Mouse (Mus musculus) limb, embryonic 11.5 days (tissue): Measurements from ENCODE around the gene Anapc7. TPM values are rescaled to one million over a fixed set of nuclear protein-coding genes. Genes with fewer than 3 reads are reported as not detected.
"Not testable (repeated sequence)": the region's sequence is repeated elsewhere in the genome, so short reads cannot be mapped to it uniquely, and the experiment has no call there.

ENCODE experiments used
- ATAC-seq: fragments of 200-750 bp; cut with Nextera tagmentation; 2 replicates; pipeline ENCODE4 v1.8.0; 2017; ENCODE audit warnings: low read depth; ENCODE audit not compliant: insufficient number of reproducible peaks, low FRiP score, low TSS enrichment
- DNase-seq: peaks from one replicate; pipeline ENCODE4 v3.0.0-alpha.2; 2015; ENCODE audit warnings: low spot score
- H3K27ac ChIP-seq: fragments of 300-500 bp; sonication (generic); replicated peaks from 2 replicates; pipeline ENCODE4 v1.5.1; 2014; ENCODE audit warnings: low read depth, mild to moderate bottlenecking, low read length
- H3K27me3 ChIP-seq: fragments of 300-500 bp; sonication (generic); 2 replicates; pipeline ENCODE4 v1.6.1; 2014; ENCODE audit warnings: mild to moderate bottlenecking, low read length, mixed read lengths; ENCODE audit not compliant: control insufficient read depth, insufficient read depth
- H3K36me3 ChIP-seq: fragments of 300-500 bp; sonication (generic); 2 replicates; pipeline ENCODE4 v1.6.1; 2014; ENCODE audit warnings: mild to moderate bottlenecking, low read length, moderate library complexity, mixed read lengths; ENCODE audit not compliant: control insufficient read depth, insufficient read depth
- H3K4me1 ChIP-seq: fragments of 300-500 bp; sonication (generic); 2 replicates; pipeline ENCODE4 v1.6.1; 2014; ENCODE audit warnings: low read length, mixed read lengths; ENCODE audit not compliant: control insufficient read depth, insufficient read depth
- H3K4me2 ChIP-seq: fragments of 300-500 bp; sonication (generic); 2 replicates; pipeline ENCODE4 v1.6.1; 2014; ENCODE audit warnings: low read depth, mild to moderate bottlenecking, moderate library complexity; ENCODE audit not compliant: severe bottlenecking
- H3K4me3 ChIP-seq: fragments of 300-500 bp; sonication (generic); 2 replicates; pipeline ENCODE4 v1.5.1; 2014; ENCODE audit warnings: low read depth, low read length
- H3K9ac ChIP-seq: fragments of 300-500 bp; sonication (generic); 2 replicates; pipeline ENCODE4 v1.6.1; 2014; ENCODE audit warnings: mild to moderate bottlenecking, low read length
- H3K9me3 ChIP-seq: fragments of 300-500 bp; sonication (generic); 2 replicates; pipeline ENCODE4 v1.6.1; 2016; ENCODE audit warnings: low read length; ENCODE audit not compliant: control insufficient read depth
- WGBS: fragments of 180-500 bp; shearing (Covaris S2); extraction: QIAGEN DNeasy Blood & Tissue Kit; methylation state at CpG from one replicate; pipeline ENCODE4 v1.1.7; 2014; 5-methylcytosine and 5-hydroxymethylcytosine counted together
- polyA plus RNA-seq: library from polyadenylated mRNA; unstranded; fragments of >200 nt; fragmentation: Nextera tagmentation; extraction: Ambion mirVana; gene quantifications from 2 replicates; pipeline ENCODE4 v1.2.1, GENCODE M21; 2014

Anapc7 gene
- polyA plus RNA-seq, 1 experiment from 2014 or later, result 33.9 TPM

DNA sequence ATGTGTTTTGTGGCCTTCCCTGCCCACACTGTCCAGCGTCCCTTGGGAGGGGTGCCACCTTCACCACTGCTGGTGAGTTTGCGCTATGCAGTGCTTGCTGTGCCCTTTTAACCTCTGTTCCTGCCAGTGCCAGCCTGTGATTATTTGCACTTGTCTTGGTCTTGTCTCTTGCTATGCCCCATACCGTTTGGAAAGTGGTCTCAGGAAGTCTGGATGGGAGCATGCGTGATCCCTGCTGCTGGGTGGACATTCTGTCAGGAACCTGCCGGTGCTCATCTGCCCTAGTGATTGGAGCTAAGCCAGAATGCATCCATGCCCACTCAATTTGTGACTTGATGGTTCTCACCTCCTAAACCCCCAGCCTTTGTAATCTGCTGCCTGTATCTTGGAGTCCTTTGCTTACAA, 29.4 kb downstream of the Anapc7 start:
- H3K9ac ChIP-seq, result no peak overlapping the region
- no peak for ATAC-seq

DNA sequence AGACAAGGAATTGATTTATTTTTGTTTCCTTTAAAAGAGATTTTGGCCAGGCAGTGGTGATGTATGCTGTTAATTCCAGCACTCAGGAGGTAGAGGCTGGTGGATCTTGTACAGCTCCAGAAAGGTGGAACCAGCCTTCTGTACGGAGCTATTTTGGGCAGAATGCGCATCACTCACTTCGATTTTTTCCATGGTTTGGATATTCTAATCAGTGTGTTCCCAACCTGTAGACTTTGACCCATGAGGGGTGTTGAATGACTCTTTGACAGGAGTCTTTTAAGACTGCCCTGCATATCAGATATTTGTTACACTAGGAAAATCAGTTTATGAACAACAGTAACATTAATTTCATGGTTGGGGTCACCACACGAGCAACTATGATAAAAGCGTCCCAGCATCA, 29.8 kb downstream of the Anapc7 start:
- no peak for DNase-seq
- WGBS, result 88% methylated on average over 5 of the region's 5 CpGs

More for the DNA sequence above, 29.4 kb downstream of the Anapc7 start:
- Histone ChIP-seq H3K36me3 (peaks cover 19% of the 10 kb centered on the region; the same call in 1 of the 2 replicates), H3K27me3 (no peaks in the 10 kb centered on the region), H3K4me1 (no peaks in the 10 kb centered on the region), H3K4me2 (no peak overlapping the region), H3K27ac (no peak overlapping the region), H3K4me3 (no peak overlapping the region), H3K9me3 (no peaks in the 10 kb centered on the region)
- WGBS, result 69% methylated on average over 5 of the region's 5 CpGs
- DNase-seq, result no peak

DNA sequence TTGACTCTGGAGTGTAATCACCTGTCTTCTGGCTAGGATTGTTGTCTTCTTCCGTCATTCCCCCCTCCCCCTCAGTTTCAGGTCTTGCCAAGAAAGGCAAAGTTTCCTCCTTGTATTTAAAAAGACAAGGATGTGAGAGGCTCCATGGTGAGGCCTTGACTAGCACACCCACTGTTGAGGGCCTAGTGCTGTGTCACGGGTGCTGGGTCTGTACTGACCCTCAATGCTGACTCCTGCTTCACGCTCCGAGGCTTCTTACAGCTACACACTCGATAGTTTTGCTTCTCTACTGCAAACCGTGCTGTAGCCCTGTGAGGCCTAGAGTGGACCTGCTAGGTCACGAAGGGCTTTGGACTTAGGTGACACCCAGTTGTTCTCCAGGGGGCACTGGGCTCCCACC, 30.7 kb downstream of the Anapc7 start:
- WGBS, result 87% methylated on average over 7 of the region's 7 CpGs
- Histone ChIP-seq H3K27ac (no peak overlapping the region), H3K27me3 (no peaks in the 10 kb centered on the region)

More for the DNA sequence above, 29.8 kb downstream of the Anapc7 start:
- no peak overlapping the region for H3K27ac ChIP-seq
- H3K4me2 ChIP-seq, result no peak overlapping the region
- H3K4me3 ChIP-seq, result no peak overlapping the region
- H3K27me3 ChIP-seq, result no peaks in the 10 kb centered on the region
- H3K36me3 ChIP-seq, result peaks cover 19% of the 10 kb centered on the region; the same call in 1 of the 2 replicates
- H3K9ac ChIP-seq, result no peak overlapping the region
- no peaks in the 10 kb centered on the region for H3K4me1 ChIP-seq
- H3K9me3 ChIP-seq, result no peaks in the 10 kb centered on the region
- ATAC-seq, result no peak

DNA sequence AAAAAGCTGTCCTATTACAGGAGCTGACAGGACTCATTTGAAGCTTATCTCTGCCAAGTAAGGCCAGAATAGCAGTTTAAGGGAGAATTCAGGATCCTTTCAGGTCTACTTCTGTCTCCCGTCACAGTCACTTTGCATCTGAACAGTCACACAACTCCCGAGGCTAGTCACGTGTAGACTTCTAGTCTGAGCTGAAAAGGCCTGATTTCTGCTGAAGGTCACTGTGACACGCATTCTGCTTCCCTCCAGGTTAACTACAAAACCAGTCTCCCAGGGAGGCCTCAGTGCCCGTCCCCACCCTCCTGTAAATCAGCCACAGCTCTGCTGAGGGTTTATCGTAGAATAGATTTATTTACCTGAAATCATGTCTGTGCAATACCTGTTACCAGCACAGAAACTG, 31.7 kb downstream of the Anapc7 start:
- Histone ChIP-seq H3K36me3 (peaks cover 29% of the 10 kb centered on the region), H3K4me1 (no peaks in the 10 kb centered on the region), H3K4me3 (no peak overlapping the region), H3K9ac (no peak overlapping the region), H3K9me3 (no peaks in the 10 kb centered on the region), H3K27ac (no peak overlapping the region), H3K27me3 (no peaks in the 10 kb centered on the region), H3K4me2 (no peak overlapping the region)
- no peak for DNase-seq
- 86% methylated on average over 6 of the region's 6 CpGs for WGBS
- ATAC-seq, result no peak

More for the DNA sequence above, 30.7 kb downstream of the Anapc7 start:
- no peak overlapping the region for H3K4me2 ChIP-seq
- no peak overlapping the region for H3K4me3 ChIP-seq
- no peak for ATAC-seq
- peaks cover 19% of the 10 kb centered on the region for H3K36me3 ChIP-seq
- no peaks in the 10 kb centered on the region for H3K4me1 ChIP-seq
- no peak for DNase-seq
- no peak overlapping the region for H3K9ac ChIP-seq
- no peaks in the 10 kb centered on the region for H3K9me3 ChIP-seq

DNA sequence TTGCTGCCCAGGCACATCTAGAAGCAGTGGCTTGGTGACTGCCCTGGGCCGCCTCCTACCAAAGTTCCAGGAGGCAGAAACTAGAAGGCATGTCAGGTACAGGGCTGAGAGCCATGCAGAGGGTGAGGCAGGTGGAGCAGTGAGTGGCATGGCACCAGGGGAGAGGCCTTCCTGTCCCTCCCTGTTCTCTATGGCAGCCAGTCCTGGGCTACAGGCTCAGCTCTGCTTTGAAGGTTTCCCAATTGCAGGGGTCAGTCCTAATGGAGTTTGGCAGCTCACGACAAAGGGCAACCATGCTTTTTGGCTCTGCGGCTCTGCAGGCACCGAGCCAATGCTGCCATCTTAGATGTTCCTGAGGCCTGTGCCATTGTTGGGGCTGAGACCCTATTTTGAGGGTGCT, 32.9 kb downstream of the Anapc7 start:
- WGBS, result 92% methylated on average over 4 of the region's 4 CpGs
- no peak overlapping the region for H3K4me2 ChIP-seq
- ATAC-seq (no peak), DNase-seq (no peak)
- H3K4me3 ChIP-seq, result no peak overlapping the region
- no peaks in the 10 kb centered on the region for H3K4me1 ChIP-seq
- no peak overlapping the region for H3K9ac ChIP-seq
- H3K36me3 ChIP-seq, result peaks cover 41% of the 10 kb centered on the region
- H3K27ac ChIP-seq, result no peak overlapping the region
- no peaks in the 10 kb centered on the region for H3K27me3 ChIP-seq
- no peaks in the 10 kb centered on the region for H3K9me3 ChIP-seq

DNA sequence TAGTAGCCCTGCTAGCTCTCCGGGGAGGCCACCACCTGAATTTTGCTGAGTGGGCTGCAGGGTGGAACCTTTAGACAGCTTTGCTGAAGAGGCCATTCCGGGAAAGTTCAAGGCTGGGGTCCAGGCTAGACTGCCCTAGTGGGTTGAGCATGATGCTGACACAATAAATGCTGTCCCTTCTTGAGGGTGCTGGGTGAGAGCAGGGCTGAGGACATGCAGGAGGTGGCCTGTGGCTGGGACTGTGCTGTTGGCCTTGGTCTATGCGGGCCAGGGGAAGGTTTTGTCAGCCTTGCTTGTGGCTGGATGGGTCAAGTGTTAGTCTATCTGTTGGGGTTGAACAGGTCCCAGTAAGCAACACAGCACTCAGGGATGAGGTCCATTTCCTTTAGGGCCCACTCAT, 33.4 kb downstream of the Anapc7 start:
- no peaks in the 10 kb centered on the region for H3K9me3 ChIP-seq
- WGBS, result 94% methylated on average over 3 of the region's 3 CpGs
- ATAC-seq, result no peak

DNA sequence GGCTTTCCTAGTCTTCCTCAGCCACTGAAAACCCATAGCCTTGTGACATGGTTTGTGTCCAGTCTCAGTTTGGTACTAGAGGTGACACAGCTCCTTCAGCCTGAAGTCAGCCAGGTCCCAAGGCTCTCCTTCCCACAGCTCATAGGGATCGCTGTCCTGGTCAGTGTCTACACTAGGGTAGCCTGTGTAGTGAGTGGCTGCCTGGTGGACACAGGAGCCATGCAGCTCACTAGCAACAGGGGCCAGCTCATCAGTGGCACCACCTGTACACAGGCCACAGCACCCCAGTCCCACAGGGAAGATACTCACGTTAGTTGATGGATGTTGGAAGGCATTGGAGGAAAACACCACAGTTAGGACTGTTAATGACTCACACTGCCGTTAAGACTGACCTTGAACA, 34.1 kb downstream of the Anapc7 start:
- Histone ChIP-seq H3K4me1 (no peaks in the 10 kb centered on the region), H3K36me3 (peaks cover 50% of the 10 kb centered on the region), H3K4me3 (no peak overlapping the region), H3K4me2 (no peak overlapping the region), H3K27ac (no peak overlapping the region), H3K9ac (no peak overlapping the region), H3K27me3 (no peaks in the 10 kb centered on the region), H3K9me3 (no peaks in the 10 kb centered on the region)
- no peak for DNase-seq
- WGBS, result 89% methylated on average over 3 of the region's 3 CpGs
- ATAC-seq, result no peak

More for the DNA sequence above, 33.4 kb downstream of the Anapc7 start:
- H3K4me3 ChIP-seq, result no peak overlapping the region
- no peak for DNase-seq
- no peak overlapping the region for H3K9ac ChIP-seq
- H3K4me2 ChIP-seq, result no peak overlapping the region
- no peak overlapping the region for H3K27ac ChIP-seq
- peaks cover 43% of the 10 kb centered on the region for H3K36me3 ChIP-seq
- no peaks in the 10 kb centered on the region for H3K27me3 ChIP-seq
- H3K4me1 ChIP-seq, result no peaks in the 10 kb centered on the region

DNA sequence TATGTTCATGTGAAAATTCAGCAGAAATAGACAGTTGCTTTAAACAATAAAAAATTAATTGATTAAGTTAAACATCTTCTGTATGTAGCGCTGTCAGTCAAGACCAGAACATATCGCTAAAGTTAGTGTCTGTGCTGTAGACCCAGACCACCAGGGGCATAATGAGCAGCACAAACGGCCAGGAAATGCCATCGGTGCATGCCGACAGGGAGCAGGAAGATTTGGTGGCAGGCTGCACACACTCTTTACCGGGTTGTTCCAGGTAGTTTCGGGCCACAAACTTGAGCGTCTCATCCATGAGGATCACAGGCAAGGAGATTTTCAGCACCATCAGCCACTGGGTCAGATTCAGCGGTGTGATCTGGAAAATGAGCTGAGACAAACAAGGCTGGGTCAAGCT, 35.6 kb downstream of the Anapc7 start:
- not testable (repeated sequence) for DNase-seq, H3K9ac ChIP-seq, H3K4me2 ChIP-seq, H3K27ac ChIP-seq, ATAC-seq, H3K4me3 ChIP-seq, H3K27me3 ChIP-seq, H3K9me3 ChIP-seq, H3K4me1 ChIP-seq
- 90% methylated on average over 9 of the region's 9 CpGs for WGBS
- H3K36me3 ChIP-seq, result peaks cover 63% of the 10 kb centered on the region

DNA sequence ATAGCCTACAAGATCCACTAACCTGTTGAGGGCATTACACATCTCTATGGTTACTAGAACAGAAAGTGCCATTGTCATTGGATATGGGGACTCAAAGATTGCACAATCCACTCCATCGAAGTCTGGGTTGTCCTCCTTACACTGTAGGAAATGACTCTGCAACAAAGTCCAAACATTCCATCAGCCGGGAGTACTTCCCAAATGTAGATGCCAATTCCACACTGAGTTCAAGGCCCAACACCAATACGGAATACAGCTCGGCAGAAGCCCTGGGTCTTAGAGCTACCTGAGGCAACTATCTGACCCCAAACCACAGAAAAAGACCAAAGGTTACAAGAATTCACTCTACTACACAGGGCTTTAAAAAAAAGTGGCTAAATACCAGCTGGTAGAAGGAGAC, 36.6 kb downstream of the Anapc7 start:
- Histone ChIP-seq H3K9me3 (no peaks in the 10 kb centered on the region), H3K27ac (no peak overlapping the region), H3K4me1 (no peaks in the 10 kb centered on the region), H3K4me2 (no peak overlapping the region), H3K27me3 (no peaks in the 10 kb centered on the region), H3K9ac (no peak overlapping the region), H3K36me3 (peaks cover 62% of the 10 kb centered on the region), H3K4me3 (no peak overlapping the region)
- DNase-seq, result no peak
- ATAC-seq, result no peak
- WGBS, result 90% methylated on average over 4 of the region's 4 CpGs
